Mouse (Mus musculus) embryonic facial prominence, embryonic 13.5 days (tissue): ENCODE measurements at regions not wholly inside any gene's neighbourhood (a gene's known extent, or its start where the extent isn't known, plus 50 kb on each side); places are given as distances from the start of the nearest gene placed in this dataset.

Source experiments
- ATAC-seq: fragments of 200-750 bp; cut with Nextera tagmentation; 2 replicates; pipeline ENCODE4 v1.8.0; 2017; ENCODE audit warnings: low read depth; ENCODE audit not compliant: insufficient number of reproducible peaks, insufficient read depth, low FRiP score, low TSS enrichment
- H3K27ac ChIP-seq: fragments of 300-500 bp; sonication (generic); 2 replicates; pipeline ENCODE4 v1.5.1; 2015; ENCODE audit warnings: moderate library complexity, mild to moderate bottlenecking, inconsistent platforms
- H3K27me3 ChIP-seq: fragments of 300-500 bp; sonication (generic); 2 replicates; pipeline ENCODE4 v1.6.1; 2015; ENCODE audit warnings: mild to moderate bottlenecking, inconsistent platforms
- H3K36me3 ChIP-seq: fragments of 300-500 bp; sonication (generic); 2 replicates; pipeline ENCODE4 v1.6.1; 2015; ENCODE audit warnings: mild to moderate bottlenecking, inconsistent platforms
- H3K4me1 ChIP-seq: fragments of 300-500 bp; sonication (generic); 2 replicates; pipeline ENCODE4 v1.6.1; 2015; ENCODE audit warnings: inconsistent platforms
- H3K4me2 ChIP-seq: fragments of 300-500 bp; sonication (generic); 2 replicates; pipeline ENCODE4 v1.6.1; 2015; ENCODE audit warnings: moderate library complexity, mild to moderate bottlenecking, inconsistent platforms
- H3K4me3 ChIP-seq: fragments of 300-500 bp; sonication (generic); 2 replicates; pipeline ENCODE4 v1.5.1; 2015; ENCODE audit warnings: mild to moderate bottlenecking, inconsistent platforms
- H3K9ac ChIP-seq: fragments of 300-500 bp; sonication (generic); 2 replicates; pipeline ENCODE4 v1.6.1; 2015; ENCODE audit warnings: mild to moderate bottlenecking, inconsistent platforms
- H3K9me3 ChIP-seq: fragments of 300-500 bp; sonication (generic); 2 replicates; pipeline ENCODE4 v1.6.1; 2016; ENCODE audit warnings: inconsistent platforms
- WGBS: fragments of 180-500 bp; shearing (Covaris S2); methylation state at CpG from one replicate; pipeline ENCODE4 v1.1.7; 2015; ENCODE audit warnings: mixed read lengths; 5-methylcytosine and 5-hydroxymethylcytosine counted together

DNA sequence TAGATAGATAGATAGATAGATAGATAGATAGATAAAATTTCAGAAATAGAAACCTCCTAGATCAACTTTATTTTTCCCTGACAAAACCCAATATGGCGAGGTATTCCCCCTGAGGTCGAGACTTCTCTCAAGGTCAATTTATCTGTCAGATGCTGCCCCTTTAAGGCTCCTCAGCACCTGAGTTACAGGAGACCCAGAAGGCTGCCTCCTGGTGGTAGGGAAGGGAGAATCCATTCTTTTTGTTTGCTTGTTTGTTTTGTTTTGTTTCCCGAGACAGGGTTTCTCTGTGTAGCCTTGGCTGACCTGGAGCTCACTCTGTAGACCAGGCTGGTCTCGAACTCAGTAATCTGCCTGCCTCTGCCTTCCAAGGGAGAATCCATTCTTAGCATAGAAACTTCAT is 127.3 kb upstream of the Stac start:
- Histone ChIP-seq H3K4me2 (no peak overlapping the region), H3K27me3 (no peaks in the 10 kb centered on the region), H3K9me3 (no peaks in the 10 kb centered on the region), H3K36me3 (no peaks in the 10 kb centered on the region), H3K9ac (no peak overlapping the region), H3K4me3 (no peak overlapping the region), H3K4me1 (no peaks in the 10 kb centered on the region), H3K27ac (no peak overlapping the region)
- no peak for ATAC-seq
- WGBS: 72% methylated on average over 4 of the region's 4 CpGs

DNA sequence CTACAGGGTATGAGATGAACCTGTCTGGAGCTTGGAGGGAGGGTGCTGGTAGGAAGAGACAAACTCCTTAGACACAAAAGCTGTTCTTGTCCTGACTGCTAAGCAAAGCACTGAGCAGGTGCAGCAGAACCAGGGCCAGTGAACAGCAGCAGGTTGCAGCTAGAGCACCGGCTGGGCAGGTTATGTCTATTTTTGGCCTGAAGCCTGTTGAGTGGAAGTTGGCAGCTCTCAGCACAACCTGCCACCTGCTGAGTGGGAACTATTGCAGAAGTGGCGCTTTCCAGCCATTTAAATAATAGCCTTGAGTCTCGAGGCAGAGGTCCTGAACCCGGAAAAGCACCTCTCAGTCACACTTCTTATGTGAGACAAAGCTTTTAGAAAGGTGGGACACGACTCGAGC is 114.8 kb upstream of the Stac start:
- H3K27ac ChIP-seq: no peak overlapping the region
- no peaks in the 10 kb centered on the region for H3K4me1 ChIP-seq
- no peak overlapping the region for H3K4me3 ChIP-seq
- no peaks in the 10 kb centered on the region for H3K36me3 ChIP-seq
- H3K4me2 ChIP-seq: no peak overlapping the region
- no peak overlapping the region for H3K9ac ChIP-seq
- H3K9me3 ChIP-seq: no peaks in the 10 kb centered on the region
- WGBS: 88% methylated on average over 6 of the region's 6 CpGs
- no peak for ATAC-seq
- H3K27me3 ChIP-seq: no peaks in the 10 kb centered on the region

DNA sequence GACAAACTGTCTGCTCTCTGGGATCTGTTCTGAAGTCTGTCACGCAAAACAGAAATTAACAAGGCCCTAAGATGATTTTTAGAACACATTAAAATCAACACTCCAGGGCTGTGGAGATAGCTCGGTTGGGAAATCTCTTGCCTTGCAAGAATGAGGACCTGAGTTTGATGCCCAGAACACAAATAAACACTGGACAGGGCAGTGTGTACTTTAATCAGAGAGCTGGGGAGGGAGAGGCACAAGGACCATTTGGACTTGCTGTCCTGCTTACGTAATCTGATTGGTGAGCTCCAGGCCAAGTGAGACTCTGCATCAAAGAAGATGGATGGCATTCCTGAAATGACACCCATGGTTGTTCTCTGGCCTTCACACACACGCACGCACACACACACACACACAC is 111.2 kb upstream of the Stac start:
- no peak for ATAC-seq
- whole genome bisulfite sequencing: 90% methylated on average over 5 of the region's 5 CpGs

DNA sequence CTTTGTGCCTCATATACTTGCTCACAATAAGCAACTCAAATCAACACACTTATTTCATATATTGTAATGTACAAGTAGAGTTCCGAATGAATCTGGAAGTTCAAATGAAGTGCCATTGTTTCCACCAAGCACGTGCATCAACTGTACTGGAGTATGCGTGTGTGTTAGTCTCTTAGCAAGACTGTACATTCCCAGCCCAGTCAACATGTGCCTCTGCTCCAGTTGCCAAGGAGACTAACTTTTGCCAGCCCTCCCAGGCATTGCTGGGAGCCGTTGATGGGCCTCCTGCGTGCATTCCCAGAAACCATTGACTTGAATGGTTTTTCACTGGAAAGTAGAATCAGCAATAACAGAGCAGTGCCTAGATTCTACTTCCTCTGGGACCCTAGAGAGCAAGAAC is 110.7 kb upstream of the Stac start:
- Histone ChIP-seq H3K27ac (no peak overlapping the region), H3K9ac (no peak overlapping the region), H3K36me3 (no peaks in the 10 kb centered on the region), H3K4me2 (no peak overlapping the region), H3K9me3 (no peaks in the 10 kb centered on the region), H3K4me3 (no peak overlapping the region), H3K4me1 (no peaks in the 10 kb centered on the region), H3K27me3 (no peaks in the 10 kb centered on the region)
- no peak for ATAC-seq
- 85% methylated on average over 5 of the region's 5 CpGs for WGBS

More for the DNA sequence above, 111.2 kb upstream of the Stac start:
- Histone ChIP-seq H3K36me3 (no peaks in the 10 kb centered on the region), H3K4me1 (no peaks in the 10 kb centered on the region), H3K9me3 (no peaks in the 10 kb centered on the region), H3K4me2 (no peak overlapping the region), H3K4me3 (no peak overlapping the region), H3K27ac (no peak overlapping the region), H3K9ac (no peak overlapping the region), H3K27me3 (no peaks in the 10 kb centered on the region)

DNA sequence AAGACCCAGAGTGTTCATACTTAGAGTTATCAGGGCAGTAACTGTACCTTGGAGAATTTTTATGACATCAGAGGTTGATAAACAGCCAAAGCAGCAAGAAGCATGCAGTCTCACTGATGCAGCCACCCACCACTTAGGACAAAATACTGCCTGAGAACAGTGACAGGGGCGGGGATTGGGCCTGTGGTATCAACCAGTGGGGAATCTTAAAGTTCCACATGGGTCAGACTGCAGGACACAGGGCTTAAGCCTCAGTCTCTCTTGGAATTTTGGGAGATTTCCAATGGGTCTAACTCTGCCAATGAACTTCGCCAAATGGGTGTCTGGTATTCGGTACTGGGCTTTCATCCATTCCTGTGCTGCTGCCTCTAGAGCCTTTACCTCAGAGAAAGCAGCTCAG is 88.8 kb upstream of the Stac start:
- H3K4me1 ChIP-seq: peaks cover 7% of the 10 kb centered on the region; the same call in 1 of the 2 replicates
- WGBS: 84% methylated on average over 3 of the region's 3 CpGs

DNA sequence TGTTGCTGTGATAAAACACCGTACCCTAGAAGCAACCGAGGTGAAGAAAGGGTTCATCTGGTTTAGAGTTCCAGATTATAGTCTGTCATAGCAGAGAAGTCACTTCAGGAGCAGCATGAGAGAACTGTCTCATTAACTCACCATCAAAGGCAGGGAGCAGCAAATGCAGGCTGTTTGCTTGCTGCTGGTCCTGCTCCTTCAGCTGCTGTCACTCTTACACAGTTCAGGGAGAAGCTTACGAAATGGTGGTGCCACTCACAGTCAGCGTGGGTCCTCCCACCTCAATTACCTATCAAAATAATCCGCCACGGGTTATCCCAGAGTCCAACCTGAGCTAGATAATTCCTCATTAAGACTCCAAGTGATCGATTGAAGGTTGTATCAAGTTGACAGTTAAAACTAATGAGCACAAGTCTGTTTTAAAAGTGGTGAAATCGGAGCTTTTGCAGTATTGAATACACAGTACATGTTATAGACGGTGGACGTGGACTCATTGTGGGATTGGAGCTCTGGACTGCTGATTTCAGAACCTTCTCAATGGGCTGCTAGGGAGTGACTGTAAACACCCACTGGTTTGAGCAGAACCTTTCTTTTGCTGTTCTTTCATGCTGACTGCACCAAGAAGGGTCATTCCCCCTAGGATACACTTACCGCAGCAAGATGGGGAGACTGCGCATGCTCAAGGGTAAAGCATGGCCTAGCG is 87.4 kb upstream of the Stac start:
- H3K27me3 ChIP-seq: no peaks in the 10 kb centered on the region
- no peaks in the 10 kb centered on the region for H3K36me3 ChIP-seq
- 61% methylated on average over 13 of the region's 13 CpGs for WGBS
- no peak overlapping the region for H3K27ac ChIP-seq
- ATAC-seq: no peak
- no peak overlapping the region for H3K4me3 ChIP-seq
- H3K9me3 ChIP-seq: no peaks in the 10 kb centered on the region
- H3K4me1 ChIP-seq: peaks cover 7% of the 10 kb centered on the region; the same call in 1 of the 2 replicates
- H3K9ac ChIP-seq: no peak overlapping the region
- H3K4me2 ChIP-seq: no peak overlapping the region

More for the DNA sequence above, 88.8 kb upstream of the Stac start:
- no peaks in the 10 kb centered on the region for H3K27me3 ChIP-seq
- H3K4me2 ChIP-seq: no peak overlapping the region
- no peak overlapping the region for H3K27ac ChIP-seq
- no peak overlapping the region for H3K9ac ChIP-seq
- ATAC-seq: no peak
- H3K9me3 ChIP-seq: no peaks in the 10 kb centered on the region
- no peak overlapping the region for H3K4me3 ChIP-seq
- H3K36me3 ChIP-seq: no peaks in the 10 kb centered on the region

DNA sequence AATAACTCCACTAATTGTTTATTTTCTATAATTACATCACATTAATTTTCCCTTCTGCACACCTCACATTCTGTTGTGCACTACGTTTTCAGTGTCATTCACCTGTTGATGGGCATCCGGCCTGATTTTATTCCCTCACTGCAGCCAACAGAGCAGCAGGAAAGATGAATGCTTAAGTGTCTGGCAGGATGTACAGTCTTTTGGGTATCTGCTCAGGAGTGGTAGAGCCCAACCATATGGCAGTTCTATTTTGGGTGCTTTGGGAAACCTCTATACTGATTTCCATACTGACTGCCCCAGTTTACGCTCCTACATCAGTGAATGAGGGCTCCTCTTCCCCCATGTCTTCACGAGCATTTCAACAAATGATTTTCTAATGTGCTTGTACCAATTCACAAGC is 84.1 kb upstream of the Stac start:
- Histone ChIP-seq H3K4me2 (no peak overlapping the region), H3K4me3 (no peak overlapping the region), H3K9me3 (no peaks in the 10 kb centered on the region), H3K36me3 (no peaks in the 10 kb centered on the region), H3K27ac (no peak overlapping the region), H3K4me1 (peaks cover 7% of the 10 kb centered on the region; the same call in 1 of the 2 replicates), H3K27me3 (no peaks in the 10 kb centered on the region), H3K9ac (no peak overlapping the region)
- WGBS: 85% methylated on average over 4 of the region's 4 CpGs
- ATAC-seq: no peak

DNA sequence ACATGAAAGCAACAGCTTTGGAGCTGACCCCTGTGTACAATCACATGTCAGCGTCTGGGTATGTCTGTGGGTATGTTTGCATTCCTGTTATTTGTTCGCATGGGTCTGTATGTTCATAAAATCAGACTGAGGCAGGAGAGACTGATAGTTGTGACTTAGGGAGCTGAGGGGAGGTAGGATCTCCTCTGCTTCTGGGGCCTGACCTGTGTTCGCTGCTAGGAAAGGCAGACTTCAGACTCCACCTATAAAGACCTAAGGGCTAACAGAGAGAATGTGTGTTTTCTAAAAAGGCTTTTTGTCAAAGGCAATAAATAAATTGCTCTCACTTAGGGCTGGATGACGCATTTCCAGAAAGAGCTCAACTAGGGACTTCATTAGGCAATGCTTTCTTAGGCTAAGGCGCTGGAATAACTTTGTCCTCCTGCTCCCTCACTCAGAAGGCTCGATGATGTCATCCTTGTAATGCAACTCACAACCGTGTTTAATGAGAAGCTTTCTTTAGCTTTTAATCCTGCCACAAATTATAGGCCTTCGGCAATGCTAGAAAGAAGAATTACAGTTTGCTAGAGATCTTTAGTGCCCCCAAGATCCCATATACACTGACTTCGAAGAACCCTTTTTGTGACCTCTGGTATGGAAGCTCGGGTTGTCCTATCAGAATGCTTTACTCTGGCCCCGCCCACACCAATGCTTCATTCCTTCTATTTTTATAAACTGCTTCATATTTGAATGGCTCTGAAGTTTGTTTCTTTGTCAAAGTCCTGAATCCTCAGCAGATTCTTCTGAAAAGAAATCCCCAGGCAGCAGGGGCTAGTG is 72.7 kb upstream of the Stac start:
- no peak overlapping the region for H3K27ac ChIP-seq
- H3K4me1 ChIP-seq: peaks cover 11% of the 10 kb centered on the region; the same call in 1 of the 2 replicates
- WGBS: 65% methylated on average over 11 of the region's 11 CpGs
- no peak overlapping the region for H3K4me2 ChIP-seq
- 0 out of 2 replicates have a peak, but pooled peaks have one; percentile 62 for ATAC-seq
- H3K9me3 ChIP-seq: no peaks in the 10 kb centered on the region
- H3K4me3 ChIP-seq: no peak overlapping the region
- no peaks in the 10 kb centered on the region; the same call in 1 of the 2 replicates for H3K27me3 ChIP-seq
- H3K9ac ChIP-seq: no peak overlapping the region
- H3K36me3 ChIP-seq: no peaks in the 10 kb centered on the region

DNA sequence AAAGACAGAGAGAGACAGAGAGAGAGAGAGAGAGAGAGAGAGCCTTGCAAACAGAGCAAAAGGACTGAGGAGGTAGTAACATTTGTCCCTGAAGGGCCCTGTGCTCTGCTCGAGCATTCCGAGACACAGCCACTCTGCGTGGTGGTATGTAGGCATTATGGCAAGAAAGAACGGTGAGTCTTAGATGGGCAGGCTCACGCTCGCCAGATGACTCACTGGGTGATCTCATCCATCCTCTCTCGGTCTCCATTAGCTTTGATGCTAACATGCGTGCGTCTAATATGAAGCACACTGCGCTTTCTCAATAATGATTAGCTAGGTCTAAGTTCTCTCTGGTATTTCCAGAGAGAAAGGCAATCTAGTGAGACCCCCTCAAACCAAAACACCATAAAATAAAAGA is 65.1 kb upstream of the Stac start:
- H3K9me3 ChIP-seq: no peaks in the 10 kb centered on the region
- no peaks in the 10 kb centered on the region for H3K4me1 ChIP-seq
- no peaks in the 10 kb centered on the region for H3K36me3 ChIP-seq
- no peak overlapping the region for H3K27ac ChIP-seq
- ATAC-seq: no peak
- no peak overlapping the region for H3K4me2 ChIP-seq
- no peaks in the 10 kb centered on the region for H3K27me3 ChIP-seq
- H3K9ac ChIP-seq: no peak overlapping the region
- WGBS: 66% methylated on average over 10 of the region's 10 CpGs
- no peak overlapping the region for H3K4me3 ChIP-seq

DNA sequence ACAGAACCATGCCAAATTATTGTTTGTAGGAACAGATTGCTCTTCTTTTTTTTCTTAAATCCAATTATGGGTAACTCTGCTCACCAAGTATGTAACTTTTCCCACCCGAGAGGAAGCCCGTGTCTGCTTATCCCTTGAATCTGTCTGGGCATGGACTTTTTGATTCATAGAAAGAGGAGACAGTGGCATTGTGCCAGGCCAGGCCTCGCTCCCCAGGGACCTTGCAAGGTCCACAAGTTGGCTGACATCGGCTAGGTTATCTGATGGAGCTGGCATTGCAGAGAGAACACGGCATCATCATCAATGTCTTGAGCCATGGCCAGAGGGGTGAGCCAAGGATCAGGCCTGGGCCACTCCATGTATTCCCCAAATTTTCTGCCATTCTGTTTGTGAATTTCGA is 56.0 kb upstream of the Stac start:
- H3K4me3 ChIP-seq: no peak overlapping the region
- no peak for ATAC-seq
- no peaks in the 10 kb centered on the region for H3K4me1 ChIP-seq
- H3K36me3 ChIP-seq: no peaks in the 10 kb centered on the region
- no peaks in the 10 kb centered on the region for H3K27me3 ChIP-seq
- no peak overlapping the region for H3K4me2 ChIP-seq
- no peaks in the 10 kb centered on the region for H3K9me3 ChIP-seq
- 71% methylated on average over 6 of the region's 6 CpGs for WGBS
- H3K27ac ChIP-seq: no peak overlapping the region
- H3K9ac ChIP-seq: no peak overlapping the region

DNA sequence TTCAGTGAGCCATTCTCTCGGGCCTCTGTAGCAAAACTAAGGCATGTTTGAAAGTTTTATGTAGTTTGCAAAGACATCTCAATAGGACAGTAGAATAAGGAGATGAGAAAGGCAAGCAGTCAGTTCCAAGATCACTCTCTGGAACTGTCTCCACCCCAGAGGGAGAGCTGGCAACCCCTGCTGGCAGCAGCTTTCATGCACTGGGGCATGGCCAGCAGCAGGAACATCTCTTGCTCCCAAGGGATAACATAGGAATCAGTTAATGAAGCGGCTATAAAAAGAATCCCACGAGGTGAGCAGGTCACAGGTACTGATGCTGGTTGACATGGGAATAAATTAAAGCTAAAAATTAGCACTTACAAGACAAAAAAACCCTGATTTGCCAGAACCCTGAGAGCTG is 55.1 kb upstream of the Stac start:
- H3K4me1 ChIP-seq: peaks cover 2% of the 10 kb centered on the region; the same call in 1 of the 2 replicates
- H3K4me2 ChIP-seq: no peak overlapping the region
- 54% methylated on average over 3 of the region's 3 CpGs for WGBS
- no peak for ATAC-seq
- H3K9ac ChIP-seq: no peak overlapping the region
- H3K27me3 ChIP-seq: no peaks in the 10 kb centered on the region
- H3K9me3 ChIP-seq: no peaks in the 10 kb centered on the region
- H3K27ac ChIP-seq: no peak overlapping the region
- no peak overlapping the region for H3K4me3 ChIP-seq
- H3K36me3 ChIP-seq: no peaks in the 10 kb centered on the region
